7 mouse cellular contexts compared by ENCODE assay signal in genomic region chr5:44151327-44152051, GRCm38 (mm10). TPM values are rescaled to one million over a fixed set of nuclear protein-coding genes. Genes with fewer than 3 reads are reported as not detected.
DNase-seq lines count a peak whose midpoint lies in the region; ATAC-seq and TF ChIP-seq lines count a peak whose summit lies in the region.

No protein-coding gene starts in this region.

- TF ChIP-seq CTCF in cerebellum, adult 2 months (IDR thresholded peaks at IDR 0.05; ENCODE audit: borderline replicate concordance, insufficient read depth, low read depth, low read length), result peak; percentile 39; the same call in 1 of the 2 replicates
- TF ChIP-seq CTCF in small intestine, adult 2 months (IDR thresholded peaks at IDR 0.05; ENCODE audit: extremely low read depth, insufficient read length, insufficient replicate concordance, low read depth, low read length), result no peak

- no peaks in the 10 kb centered on the region for H3K36me3 ChIP-seq in kidney, embryonic 14.5 days (ENCODE audit: control insufficient read depth, insufficient read depth, low read length)
- H3K36me3 ChIP-seq in hindbrain, embryonic 16.5 days (ENCODE audit: control insufficient read depth, insufficient read depth, low read length), result no peaks in the 10 kb centered on the region
- H3K36me3 ChIP-seq in liver, embryonic 15.5 days (replicated peaks), result no peaks in the 10 kb centered on the region
- no peaks in the 10 kb centered on the region for H3K36me3 ChIP-seq in small intestine, adult 2 months (ENCODE audit: control insufficient read depth, insufficient read depth, low read length)

- H3K9me3 ChIP-seq in kidney, embryonic 14.5 days (ENCODE audit: control insufficient read depth, low read length), result peaks cover 3% of the 10 kb centered on the region; the same call in 1 of the 2 replicates
- no peaks in the 10 kb centered on the region for H3K9me3 ChIP-seq in hindbrain, embryonic 16.5 days (ENCODE audit: control insufficient read depth, low read length)
- no peaks in the 10 kb centered on the region; the same call in 1 of the 2 replicates for H3K9me3 ChIP-seq in liver, embryonic 15.5 days (replicated peaks)

- no peak for DNase-seq in kidney, adult 8-10 months
- DNase-seq in cerebellum, adult 2 months, result peak; percentile 96 to 99

- 64% methylated on average over 4 of the region's 4 CpGs for WGBS in kidney, embryonic 14.5 days
- 5% methylated on average over 4 of the region's 4 CpGs for WGBS in cerebellum, adult 2 months
- WGBS in hindbrain, embryonic 16.5 days, result 59% methylated on average over 4 of the region's 4 CpGs
- 64% methylated on average over 4 of the region's 4 CpGs for WGBS in liver, embryonic 15.5 days (ENCODE audit: insufficient replicate concordance)
- WGBS in small intestine, adult 2 months, result 35% methylated on average over 4 of the region's 4 CpGs

- H3K27ac ChIP-seq in kidney, embryonic 14.5 days (ENCODE audit: low read depth, low read length), result peak overlapping the region; percentile 26; the same call in 1 of the 2 replicates
- peak overlapping the region; percentile 96 for H3K27ac ChIP-seq in cerebellum, adult 2 months (ENCODE audit: insufficient read depth, low read length)
- 0 out of 2 replicates have a peak overlapping the region, but pooled peaks have one; percentile 18 for H3K27ac ChIP-seq in hindbrain, embryonic 16.5 days (ENCODE audit: low read depth, low read length)
- no peak overlapping the region for H3K27ac ChIP-seq in liver, embryonic 15.5 days (replicated peaks)
- 0 out of 2 replicates have a peak overlapping the region, but pooled peaks have one; percentile 12 for H3K27ac ChIP-seq in small intestine, adult 2 months (ENCODE audit: insufficient read depth, low read depth, low read length)

- TF ChIP-seq POLR2A in cerebellum, adult 2 months (IDR thresholded peaks at IDR 0.05; ENCODE audit: borderline replicate concordance, insufficient read depth, low read length), result no peak
- no peak for TF ChIP-seq POLR2A in small intestine, adult 2 months (IDR thresholded peaks at IDR 0.05; ENCODE audit: low read depth, low read length)

- no peak overlapping the region for H3K4me3 ChIP-seq in kidney, embryonic 14.5 days (ENCODE audit: low read length)
- H3K4me3 ChIP-seq in cerebellum, adult 2 months (replicated peaks; ENCODE audit: insufficient read depth, low read depth, low read length), result no peak overlapping the region
- H3K4me3 ChIP-seq in hindbrain, embryonic 16.5 days (ENCODE audit: low read length), result no peak overlapping the region
- H3K4me3 ChIP-seq in liver, embryonic 15.5 days (replicated peaks), result no peak overlapping the region
- H3K4me3 ChIP-seq in small intestine, adult 2 months (ENCODE audit: low read depth, low read length), result no peak overlapping the region

- ATAC-seq in kidney, embryonic 14.5 days (ENCODE audit: low FRiP score, low TSS enrichment), result peak; percentile 57
- ATAC-seq in hindbrain, embryonic 16.5 days, result peak; percentile 96
- peak; percentile 83 for ATAC-seq in liver, embryonic 15.5 days (ENCODE audit: insufficient read depth)
- ATAC-seq in erythroid progenitor cell, adult 5-6 weeks (replicated peaks; ENCODE audit: low FRiP score, poor library complexity, severe bottlenecking), result no peak

- H3K9ac ChIP-seq in kidney, embryonic 14.5 days (ENCODE audit: low read depth, low read length), result no peak overlapping the region
- H3K9ac ChIP-seq in hindbrain, embryonic 16.5 days (ENCODE audit: low read depth, low read length), result no peak overlapping the region
- H3K9ac ChIP-seq in liver, embryonic 15.5 days, result no peak overlapping the region

- H3K4me2 ChIP-seq in kidney, embryonic 14.5 days (replicated peaks; ENCODE audit: low read depth, low read length), result no peak overlapping the region
- H3K4me2 ChIP-seq in hindbrain, embryonic 16.5 days (ENCODE audit: low read length), result no peak overlapping the region
- no peak overlapping the region for H3K4me2 ChIP-seq in liver, embryonic 15.5 days

- no peaks in the 10 kb centered on the region for H3K27me3 ChIP-seq in kidney, embryonic 14.5 days (ENCODE audit: control insufficient read depth, insufficient read depth, low read length)
- no peaks in the 10 kb centered on the region for H3K27me3 ChIP-seq in cerebellum, adult 2 months (ENCODE audit: control insufficient read depth, insufficient read depth, low read length)
- no peaks in the 10 kb centered on the region for H3K27me3 ChIP-seq in hindbrain, embryonic 16.5 days (replicated peaks; ENCODE audit: control insufficient read depth, insufficient read depth, low read length)
- H3K27me3 ChIP-seq in liver, embryonic 15.5 days, result no peaks in the 10 kb centered on the region
- no peaks in the 10 kb centered on the region; the same call in 1 of the 2 replicates for H3K27me3 ChIP-seq in small intestine, adult 2 months (ENCODE audit: control insufficient read depth, insufficient read depth, low read length)

- no peaks in the 10 kb centered on the region for H3K4me1 ChIP-seq in kidney, embryonic 14.5 days (ENCODE audit: control insufficient read depth, insufficient read depth, low read length)
- peaks cover 19% of the 10 kb centered on the region for H3K4me1 ChIP-seq in cerebellum, adult 2 months (ENCODE audit: control insufficient read depth, insufficient read depth, low read length)
- H3K4me1 ChIP-seq in hindbrain, embryonic 16.5 days (ENCODE audit: control insufficient read depth, insufficient read depth, low read depth, low read length), result no peaks in the 10 kb centered on the region
- H3K4me1 ChIP-seq in liver, embryonic 15.5 days (replicated peaks), result no peaks in the 10 kb centered on the region
- no peaks in the 10 kb centered on the region; the same call in 1 of the 2 replicates for H3K4me1 ChIP-seq in small intestine, adult 2 months (ENCODE audit: control insufficient read depth, insufficient read depth, insufficient read length, low read length)

RNA-seq across cellular contexts. Expression of gene Prom1, which starts 49.7 kb away (rescaled TPM):
- polyA plus RNA-seq in kidney, embryonic 14.5 days (2014; fragmentation: Nextera tagmentation; extraction: Ambion mirVana), result 50.9 and 90.6 TPM in 2 replicates
- polyA plus RNA-seq in cerebellum, adult 2 months (2012; rRNA removed), result 36.9 and 39.9 TPM in 2 replicates
- polyA plus RNA-seq in hindbrain, embryonic 16.5 days (2015; fragmentation: Nextera tagmentation; extraction: Ambion mirVana), result 25.6 and 42.7 TPM in 2 replicates
- polyA plus RNA-seq in liver, embryonic 15.5 days (2015; fragmentation: Nextera tagmentation; extraction: Ambion mirVana), result 15.7 and 17.6 TPM in 2 replicates
- 3.1 and 5.9 TPM in 2 replicates for polyA plus RNA-seq in small intestine, adult 2 months (2012; rRNA removed)
- 21.4 and 32.1 TPM in 2 replicates for total RNA-seq in erythroid progenitor cell, adult 5-6 weeks (2015; ENCODE audit: low replicate concordance)
- total RNA-seq in erythroid progenitor cell, adult 5-6 weeks (2017; ENCODE audit: low replicate concordance), result 19.4 and 24.8 TPM in 2 replicates

Comparison
In these comparisons a context has a peak if more than half of its experiments do, and no peak if none do; other contexts are left out.
1. DNase-seq: peak in cerebellum, adult 2 months (2 of 2); none in kidney, adult 8-10 months (0 of 2).